Mouse (Mus musculus) kidney, adult 2 months (tissue): ENCODE measurements at regions not wholly inside any gene's neighbourhood (a gene's known extent, or its start where the extent isn't known, plus 50 kb on each side); places are given as distances from the start of the nearest gene placed in this dataset.

Experiments used
- DNase-seq: peaks from one replicate; pipeline ENCODE4 v3.0.0; 2021
- H3K27ac ChIP-seq: fragments of 200-500 bp; 2 replicates; pipeline ENCODE4 v1.5.1; 2012; ENCODE audit warnings: low read depth, low read length, control low read depth, inconsistent platforms; ENCODE audit not compliant: insufficient read depth
- H3K27me3 ChIP-seq: fragments of 200-500 bp; replicated peaks from 2 replicates; pipeline ENCODE4 v1.6.1; 2012; ENCODE audit warnings: mild to moderate bottlenecking, moderate library complexity, low read length, inconsistent platforms; ENCODE audit not compliant: control insufficient read depth, insufficient read depth
- H3K36me3 ChIP-seq: fragments of 200-500 bp; 2 replicates; pipeline ENCODE4 v1.6.1; 2012; ENCODE audit warnings: mild to moderate bottlenecking, moderate library complexity, low read length, inconsistent platforms; ENCODE audit not compliant: control insufficient read depth, insufficient read depth
- H3K4me1 ChIP-seq: fragments of 200-500 bp; 2 replicates; pipeline ENCODE4 v1.6.1; 2011; ENCODE audit warnings: low read length; ENCODE audit not compliant: control insufficient read depth, insufficient read depth
- H3K4me3 ChIP-seq: fragments of 200-500 bp; 2 replicates; pipeline ENCODE4 v1.5.1; 2011; ENCODE audit warnings: mild to moderate bottlenecking, low read depth, low read length, control low read depth; ENCODE audit not compliant: insufficient read depth
- CTCF ChIP-seq: fragments of 200-500 bp; conservative IDR thresholded peaks from 2 replicates; pipeline ENCODE4 v1.5.1; 2011; ENCODE audit warnings: low read depth, mild to moderate bottlenecking, control low read depth, low read length, moderate library complexity, mixed read lengths; ENCODE audit not compliant: insufficient read depth, insufficient read length
- POLR2A ChIP-seq: fragments of 200-500 bp; IDR thresholded peaks from one replicate; pipeline ENCODE4 v1.6.1; 2011; ENCODE audit warnings: low read depth, low read length, control low read depth
- WGBS: fragments of 180-500 bp; shearing (Covaris S2); methylation state at CpG from one replicate; pipeline ENCODE4 v1.1.7; 2018; 5-methylcytosine and 5-hydroxymethylcytosine counted together

DNA sequence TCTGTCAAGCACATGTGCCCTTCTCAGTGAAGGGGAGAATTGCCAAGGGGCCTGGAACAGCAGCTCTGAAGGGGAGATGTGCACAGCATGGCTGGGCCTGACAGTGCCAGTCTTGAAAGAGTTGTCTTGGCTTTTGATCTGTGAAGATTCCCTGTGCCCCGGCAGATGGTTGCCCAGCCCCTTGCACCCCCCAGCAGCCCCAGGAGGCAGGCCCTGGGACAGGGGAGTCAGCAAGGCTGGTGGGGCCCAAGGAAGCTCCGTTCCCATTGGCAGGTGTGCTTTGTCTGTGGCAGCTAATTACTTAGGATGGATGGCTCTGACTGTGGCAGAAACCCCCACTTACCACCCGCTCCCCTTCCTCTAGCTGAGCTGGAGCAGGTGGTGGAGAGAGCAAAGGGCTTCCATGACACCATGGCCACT, 58.6 kb downstream of the Tspan17 start:
- Histone ChIP-seq H3K27me3 (no peaks in the 10 kb centered on the region), H3K36me3 (no peaks in the 10 kb centered on the region), H3K4me3 (no peak overlapping the region), H3K4me1 (no peaks in the 10 kb centered on the region), H3K27ac (no peak overlapping the region)
- no peak for DNase-seq
- TF ChIP-seq POLR2A = no peak
- TF ChIP-seq CTCF = no peak
- 25% methylated on average over 3 of the region's 3 CpGs for WGBS

DNA sequence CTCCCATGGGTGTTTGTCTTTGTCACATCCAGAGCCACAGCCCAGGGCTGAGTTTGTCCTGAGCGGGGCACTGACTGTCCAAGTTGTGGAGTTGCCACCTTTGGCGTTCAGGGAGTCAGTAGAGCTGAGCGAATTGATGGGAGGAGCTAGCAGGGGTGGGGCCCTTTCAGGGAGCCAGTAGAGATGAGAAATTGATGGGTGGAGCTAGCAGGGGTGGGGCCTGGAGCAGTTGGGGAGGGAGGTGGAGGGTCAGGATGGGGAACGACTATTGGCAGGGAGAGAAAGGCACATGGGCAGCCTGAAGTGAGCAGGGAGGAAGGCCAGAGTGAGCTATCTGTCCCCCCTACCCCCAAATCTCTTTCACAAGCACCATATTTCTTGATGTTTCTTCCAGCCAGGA, 62.0 kb downstream of the Tspan17 start:
- DNase-seq = no peak
- H3K27ac ChIP-seq = no peak overlapping the region
- H3K36me3 ChIP-seq = no peaks in the 10 kb centered on the region
- no peak for TF ChIP-seq CTCF
- H3K27me3 ChIP-seq = no peaks in the 10 kb centered on the region
- no peak overlapping the region for H3K4me3 ChIP-seq
- no peaks in the 10 kb centered on the region for H3K4me1 ChIP-seq
- 32% methylated on average over 4 of the region's 4 CpGs for WGBS

DNA sequence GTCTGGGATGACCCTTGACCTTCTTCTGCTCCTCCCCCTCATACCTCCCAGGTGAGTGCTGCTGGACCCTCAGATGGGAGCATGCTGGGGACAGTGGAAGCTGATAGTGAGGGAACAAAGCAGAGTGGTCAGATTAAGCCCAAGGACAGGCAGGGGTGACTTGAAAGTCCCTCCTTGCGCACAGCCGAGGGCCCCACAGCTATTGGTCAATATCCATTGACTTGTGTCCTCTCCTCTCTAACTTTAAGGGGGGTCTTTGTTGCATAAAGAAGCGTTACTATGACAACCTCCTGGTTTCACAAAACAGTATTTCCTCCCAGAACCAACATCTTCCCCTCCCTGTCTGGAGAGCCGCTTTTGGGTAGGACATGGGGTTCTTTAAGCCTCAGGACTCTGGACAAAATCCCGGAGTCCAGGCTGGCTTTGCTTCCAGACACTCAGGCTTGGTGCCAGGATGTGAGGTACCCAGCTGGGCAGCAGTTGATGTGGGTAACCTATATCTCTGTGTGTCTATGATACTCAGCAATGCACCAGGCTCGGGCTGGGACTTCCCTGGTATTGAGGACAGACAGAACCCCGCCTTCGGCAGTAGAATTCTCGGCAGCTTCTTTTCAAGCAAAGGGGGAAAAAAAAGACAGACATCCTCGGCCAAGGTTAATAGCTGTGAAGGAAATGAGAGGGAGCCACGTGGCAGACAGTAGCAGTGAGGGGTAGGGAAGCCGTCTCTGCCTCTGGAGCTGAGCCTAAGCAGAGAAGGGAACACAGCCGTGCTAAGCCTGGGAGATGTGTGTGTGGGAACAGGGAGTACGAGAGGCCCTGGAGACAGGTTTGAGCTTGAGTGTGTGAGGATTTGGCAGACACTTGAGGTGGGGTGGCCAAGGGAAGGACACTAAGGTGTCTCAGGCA, 66.4 kb downstream of the Tspan17 start:
- no peak for DNase-seq
- no peak overlapping the region for H3K27ac ChIP-seq
- H3K27me3 ChIP-seq = no peaks in the 10 kb centered on the region
- H3K4me1 ChIP-seq = no peaks in the 10 kb centered on the region
- no peak overlapping the region for H3K4me3 ChIP-seq
- no peak for TF ChIP-seq CTCF
- no peak for TF ChIP-seq POLR2A
- no peaks in the 10 kb centered on the region for H3K36me3 ChIP-seq
- WGBS = 54% methylated on average over 14 of the region's 14 CpGs

DNA sequence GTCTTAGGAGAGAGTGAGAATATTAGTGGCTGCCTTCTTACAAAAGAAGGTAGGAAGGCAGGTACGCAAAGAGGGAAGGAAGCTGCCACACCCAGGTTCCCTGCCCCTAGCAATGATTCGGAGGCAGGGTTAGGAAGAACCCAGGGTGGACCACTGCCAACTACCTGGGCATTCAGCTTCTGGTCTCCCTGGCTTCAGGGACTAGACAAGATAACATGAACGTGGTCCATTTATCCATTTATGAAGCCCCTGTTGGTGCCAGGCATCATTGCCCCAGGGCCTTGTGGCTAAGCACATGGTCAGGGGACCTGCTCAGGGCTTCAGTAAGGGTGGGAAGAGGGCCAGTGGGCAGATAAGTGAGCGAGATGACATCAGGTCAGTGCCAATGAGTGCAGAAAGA, 73.8 kb downstream of the Tspan17 start:
- TF ChIP-seq POLR2A (no peak), CTCF (no peak)
- 75% methylated on average over 4 of the region's 4 CpGs for WGBS
- Histone ChIP-seq H3K4me3 (no peak overlapping the region), H3K27ac (no peak overlapping the region), H3K27me3 (no peaks in the 10 kb centered on the region), H3K36me3 (no peaks in the 10 kb centered on the region), H3K4me1 (no peaks in the 10 kb centered on the region)
- no peak for DNase-seq

- DNase-seq = no peak
- TF ChIP-seq CTCF (no peak), POLR2A (no peak)
- Histone ChIP-seq H3K36me3 (no peaks in the 10 kb centered on the region), H3K27ac (no peak overlapping the region), H3K4me1 (no peaks in the 10 kb centered on the region), H3K4me3 (no peak overlapping the region), H3K27me3 (no peaks in the 10 kb centered on the region)
- 36% methylated on average over 10 of the region's 10 CpGs for WGBS
Measured at GRCm38 (mm10) chr13:54864048-54864447, 74.9 kb downstream of the Tspan17 start.

DNA sequence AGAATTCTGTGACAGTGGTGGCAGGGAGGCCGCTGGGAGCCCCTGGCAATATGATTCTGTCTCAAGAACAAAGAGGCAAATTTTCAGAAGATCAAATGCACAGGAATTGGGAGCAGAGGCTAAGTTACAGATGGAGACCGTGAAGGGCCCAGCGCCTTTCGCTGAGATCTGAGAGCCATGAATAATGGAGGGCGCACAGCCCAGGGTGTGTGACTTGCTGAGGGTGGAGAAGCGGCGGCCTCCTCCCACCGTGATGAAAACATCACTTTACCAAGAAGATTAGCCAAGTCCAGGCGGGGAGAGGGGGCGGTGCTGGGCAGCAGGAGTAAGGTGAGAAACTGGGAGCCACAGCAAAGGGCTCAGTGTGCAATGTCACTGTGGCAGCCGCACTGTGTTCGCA, 77.2 kb upstream of the Unc5a start:
- Histone ChIP-seq H3K4me1 (no peaks in the 10 kb centered on the region), H3K36me3 (no peaks in the 10 kb centered on the region), H3K27me3 (no peaks in the 10 kb centered on the region), H3K27ac (no peak overlapping the region), H3K4me3 (no peak overlapping the region)
- no peak for DNase-seq
- WGBS = 10% methylated on average over 12 of the region's 12 CpGs
- TF ChIP-seq POLR2A (no peak), CTCF (no peak)

GRCm38 (mm10) chr13:54873882-54874281, 75.3 kb upstream of the Unc5a start:
- Histone ChIP-seq H3K4me3 (no peak overlapping the region), H3K27ac (no peak overlapping the region), H3K36me3 (no peaks in the 10 kb centered on the region), H3K4me1 (no peaks in the 10 kb centered on the region), H3K27me3 (no peaks in the 10 kb centered on the region)
- DNase-seq = no peak
- WGBS = 46% methylated on average over 9 of the region's 9 CpGs
- TF ChIP-seq POLR2A = no peak
- no peak for TF ChIP-seq CTCF
